Mouse (Mus musculus) brain, embryonic 14.5 days (tissue): ENCODE results near the gene Sash3.

ENCODE experiments used
- CTCF ChIP-seq: fragments of 200-500 bp; IDR thresholded peaks from 2 replicates; pipeline ENCODE4 v1.5.1; 2012; ENCODE audit warnings: inconsistent platforms, mild to moderate bottlenecking, moderate library complexity, borderline replicate concordance; ENCODE audit not compliant: insufficient read depth, insufficient read length; ENCODE audit errors: extremely low read depth
- POLR2A ChIP-seq: fragments of 200-500 bp; IDR thresholded peaks from 2 replicates; pipeline ENCODE4 v1.6.1; 2012; ENCODE audit warnings: mild to moderate bottlenecking, inconsistent platforms, borderline replicate concordance; ENCODE audit not compliant: poor library complexity, insufficient read depth, insufficient read length, severe bottlenecking; ENCODE audit errors: extremely low read depth

GRCm38 (mm10) chrX:48138011-48138410 is 8.2 kb upstream of the Sash3 start:
- TF ChIP-seq CTCF = no peak
- TF ChIP-seq POLR2A = no peak
